Mouse (Mus musculus): Measurements from ENCODE around the gene H2al2a. TPM values are rescaled to one million over a fixed set of nuclear protein-coding genes. Genes with fewer than 3 reads are reported as not detected.

Gene H2al2a
- polyA plus RNA-seq, 1 experiment from 2014 or later = not detected

GRCm38 (mm10) chr2:18034371-18035250 is 37.9 kb upstream of the H2al2a start:
- peaks cover 64% of the 10 kb centered on the region for H3K4me1 ChIP-seq
- peak overlapping the region; percentile 83 for H3K27ac ChIP-seq

GRCm38 (mm10) chr2:18033166-18034108 is 36.7 kb upstream of the H2al2a start:
- Histone ChIP-seq H3K36me3 (no peaks in the 10 kb centered on the region), H3K9me3 (replicated peaks) (no peaks in the 10 kb centered on the region), H3K4me3 (replicated peaks) (no peak overlapping the region), H3K27me3 (no peaks in the 10 kb centered on the region), H3K4me1 (peaks cover 55% of the 10 kb centered on the region), H3K4me2 (no peak overlapping the region), H3K27ac (peak overlapping the region; percentile 83; the same call in 1 of the 2 replicates), H3K9ac (no peak overlapping the region)
- WGBS = 60% methylated on average over 10 of the region's 10 CpGs
- ATAC-seq (replicated peaks; ENCODE audit: low FRiP score) = no peak

More at GRCm38 (mm10) chr2:18034371-18035250, 37.9 kb upstream of the H2al2a start:
- Histone ChIP-seq H3K9ac (no peak overlapping the region), H3K4me3 (replicated peaks) (no peak overlapping the region), H3K9me3 (replicated peaks) (no peaks in the 10 kb centered on the region), H3K36me3 (no peaks in the 10 kb centered on the region), H3K4me2 (no peak overlapping the region), H3K27me3 (no peaks in the 10 kb centered on the region)
- WGBS = 36% methylated on average over 10 of the region's 10 CpGs
- ATAC-seq (replicated peaks; ENCODE audit: low FRiP score) = no peak

GRCm38 (mm10) chr2:18032538-18032895 is 35.8 kb upstream of the H2al2a start:
- ATAC-seq (replicated peaks; ENCODE audit: low FRiP score) = no peak
- Histone ChIP-seq H3K4me3 (replicated peaks) (no peak overlapping the region), H3K9ac (no peak overlapping the region), H3K4me1 (peaks cover 52% of the 10 kb centered on the region), H3K4me2 (peak overlapping the region; percentile 70; the same call in 1 of the 2 replicates), H3K36me3 (no peaks in the 10 kb centered on the region), H3K27ac (peak overlapping the region; percentile 83), H3K27me3 (no peaks in the 10 kb centered on the region), H3K9me3 (replicated peaks) (no peaks in the 10 kb centered on the region)
- WGBS = 52% methylated on average over 5 of the region's 5 CpGs

- Histone ChIP-seq H3K4me2 (peak overlapping the region; percentile 70), H3K9ac (peak overlapping the region; percentile 59), H3K27me3 (no peaks in the 10 kb centered on the region), H3K36me3 (no peaks in the 10 kb centered on the region), H3K4me3 (replicated peaks) (peak overlapping the region; percentile 37), H3K4me1 (peaks cover 55% of the 10 kb centered on the region), H3K27ac (peak overlapping the region; percentile 83), H3K9me3 (replicated peaks) (no peaks in the 10 kb centered on the region)
- WGBS = 3% methylated on average over 32 of the region's 34 CpGs
- peak; percentile 13 for ATAC-seq (replicated peaks; ENCODE audit: low FRiP score)
Observed at GRCm38 (mm10) chr2:18031831-18032537, 35.2 kb upstream of the H2al2a start.

GRCm38 (mm10) chr2:18031271-18031821 is 34.6 kb upstream of the H2al2a start:
- Histone ChIP-seq H3K27ac (peak overlapping the region; percentile 83), H3K4me3 (replicated peaks) (peak overlapping the region; percentile 37), H3K4me1 (peaks cover 61% of the 10 kb centered on the region), H3K27me3 (no peaks in the 10 kb centered on the region), H3K36me3 (no peaks in the 10 kb centered on the region), H3K4me2 (peak overlapping the region; percentile 70), H3K9ac (peak overlapping the region; percentile 59), H3K9me3 (replicated peaks) (no peaks in the 10 kb centered on the region)
- no peak for ATAC-seq (replicated peaks; ENCODE audit: low FRiP score)
- 6% methylated on average over 26 of the region's 26 CpGs for WGBS

GRCm38 (mm10) chr2:18030581-18030980 is 33.8 kb upstream of the H2al2a start:
- Histone ChIP-seq H3K4me3 (replicated peaks) (no peak overlapping the region), H3K4me1 (peaks cover 66% of the 10 kb centered on the region), H3K4me2 (peak overlapping the region; percentile 70), H3K36me3 (no peaks in the 10 kb centered on the region), H3K27me3 (no peaks in the 10 kb centered on the region), H3K9ac (no peak overlapping the region), H3K27ac (no peak overlapping the region), H3K9me3 (replicated peaks) (no peaks in the 10 kb centered on the region)
- WGBS = 55% methylated on average over 8 of the region's 8 CpGs
- no peak for ATAC-seq (replicated peaks; ENCODE audit: low FRiP score)

- ATAC-seq (replicated peaks; ENCODE audit: low FRiP score) = no peak
- Histone ChIP-seq H3K36me3 (no peaks in the 10 kb centered on the region), H3K9me3 (replicated peaks) (no peaks in the 10 kb centered on the region), H3K4me1 (peaks cover 62% of the 10 kb centered on the region), H3K27ac (no peak overlapping the region), H3K4me2 (no peak overlapping the region), H3K27me3 (no peaks in the 10 kb centered on the region), H3K9ac (no peak overlapping the region), H3K4me3 (replicated peaks) (no peak overlapping the region)
- WGBS = 89% methylated on average over 7 of the region's 7 CpGs
Observed at GRCm38 (mm10) chr2:18029656-18030055, 32.9 kb upstream of the H2al2a start.

- under 1% methylated on average over 61 of the region's 61 CpGs for WGBS
- peak overlapping the region; percentile 67 for H3K4me3 ChIP-seq (replicated peaks)
- H3K27me3 ChIP-seq = no peaks in the 10 kb centered on the region
- H3K36me3 ChIP-seq = no peaks in the 10 kb centered on the region
- no peaks in the 10 kb centered on the region for H3K9me3 ChIP-seq (replicated peaks)
- peak overlapping the region; percentile 95 for H3K4me2 ChIP-seq
- peak overlapping the region; percentile 99 for H3K27ac ChIP-seq
- peak; percentile 66 for ATAC-seq (replicated peaks; ENCODE audit: low FRiP score)
- H3K9ac ChIP-seq = peak overlapping the region; percentile 82
- H3K4me1 ChIP-seq = peaks cover 50% of the 10 kb centered on the region
Observed at GRCm38 (mm10) chr2:18028140-18029021, 31.6 kb upstream of the H2al2a start.

- Histone ChIP-seq H3K36me3 (no peaks in the 10 kb centered on the region), H3K9me3 (replicated peaks) (no peaks in the 10 kb centered on the region), H3K27ac (peak overlapping the region; percentile 99), H3K4me2 (peak overlapping the region; percentile 95), H3K27me3 (no peaks in the 10 kb centered on the region), H3K4me3 (replicated peaks) (peak overlapping the region; percentile 67), H3K4me1 (peaks cover 42% of the 10 kb centered on the region), H3K9ac (peak overlapping the region; percentile 82)
- peak; percentile 92 for ATAC-seq (replicated peaks; ENCODE audit: low FRiP score)
- WGBS = under 1% methylated on average over 40 of the region's 44 CpGs
Observed at GRCm38 (mm10) chr2:18027448-18028139, 30.8 kb upstream of the H2al2a start.
